Mouse (Mus musculus) c-Kit-positive CD71-positive TER-119-positive erythroid progenitor cells, embryonic 14.5 days (primary cell): ENCODE results near the gene 9330182L06Rik.

Experiments
- DNase-seq: peaks from one replicate; pipeline ENCODE4 v3.0.0-alpha.2; 2013; ENCODE audit warnings: low spot score

The 9330182L06Rik gene

GRCm38 (mm10) chr5:9361982-9362661, 96.2 kb downstream of the 9330182L06Rik start:
- DNase-seq: no peak

DNA sequence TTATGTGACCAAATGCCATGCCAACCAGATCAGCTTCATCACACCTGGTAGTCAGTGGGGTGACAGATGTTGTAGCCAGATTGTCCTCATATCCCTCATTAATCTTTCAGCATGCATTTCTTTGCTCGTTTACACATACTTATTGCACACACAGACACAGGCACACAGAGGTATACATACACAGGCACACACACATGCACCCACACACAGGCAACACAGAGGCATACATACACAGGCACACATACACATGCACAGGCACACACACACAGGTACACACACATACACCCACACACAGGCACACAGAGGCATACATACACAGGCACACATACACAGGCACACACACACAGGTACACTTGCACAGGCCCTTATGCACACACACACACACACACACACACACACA, 99.0 kb downstream of the 9330182L06Rik start:
- no peak for DNase-seq

DNA sequence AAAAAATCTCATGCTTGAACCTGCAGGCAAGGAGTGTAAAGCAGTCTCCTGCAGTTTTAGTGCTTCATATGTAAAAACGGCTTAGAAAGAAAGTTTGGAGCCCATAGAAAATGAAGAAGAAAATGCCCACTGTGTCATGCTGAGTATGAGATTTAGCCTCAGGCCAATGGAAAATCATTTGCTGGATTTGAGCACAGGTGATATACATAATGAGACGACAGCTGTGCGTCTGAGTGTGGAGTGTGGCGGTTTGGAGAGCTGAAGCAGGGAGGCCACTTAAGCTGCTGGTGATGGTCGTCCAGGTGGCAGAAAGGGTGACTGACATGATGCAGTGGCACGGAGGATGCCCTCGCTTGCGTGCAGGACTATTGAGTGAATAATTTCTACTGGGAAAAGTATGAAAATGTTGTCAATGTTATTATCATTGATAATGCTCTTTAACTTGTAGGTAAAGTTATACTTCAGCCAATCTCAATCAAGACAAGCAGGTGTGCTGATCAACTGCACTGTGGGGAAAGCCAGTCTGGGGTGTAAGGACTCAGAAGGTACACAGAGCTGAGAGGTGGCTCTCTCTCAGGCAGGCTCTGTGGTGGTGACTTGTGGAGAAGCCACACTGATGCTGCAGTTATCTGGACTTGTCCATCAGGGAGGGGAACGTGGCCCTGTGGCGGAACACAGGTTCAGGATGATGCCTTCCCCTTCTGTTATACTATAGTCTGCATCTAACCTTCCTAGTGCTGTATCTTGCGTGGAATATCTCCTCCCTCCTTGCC, 102.2 kb downstream of the 9330182L06Rik start:
- no peak for DNase-seq

GRCm38 (mm10) chr5:9371127-9371526, 105.2 kb downstream of the 9330182L06Rik start:
- no peak for DNase-seq

DNA sequence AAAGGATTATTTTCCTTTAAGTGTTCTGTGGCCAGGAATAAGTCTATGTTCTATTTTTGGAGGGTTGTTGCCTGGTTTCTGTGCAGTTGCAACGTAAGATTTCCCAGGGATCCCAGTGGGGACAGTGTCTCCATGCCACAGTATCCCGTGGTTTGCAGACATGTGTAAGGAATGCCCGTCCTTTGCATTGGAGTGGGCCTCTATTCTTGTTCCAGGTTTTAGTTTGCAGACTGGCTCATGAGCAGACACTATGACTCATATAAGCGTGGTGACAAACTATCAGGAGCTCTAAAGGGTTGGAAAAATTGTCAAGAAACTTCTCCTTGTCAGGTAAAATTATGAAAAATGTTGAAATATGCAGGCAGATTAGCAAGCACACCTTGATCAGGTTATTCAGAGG, 107.4 kb downstream of the 9330182L06Rik start:
- DNase-seq: no peak

- DNase-seq: no peak
Observed at GRCm38 (mm10) chr5:9389968-9390367, 124.0 kb downstream of the 9330182L06Rik start.

DNA sequence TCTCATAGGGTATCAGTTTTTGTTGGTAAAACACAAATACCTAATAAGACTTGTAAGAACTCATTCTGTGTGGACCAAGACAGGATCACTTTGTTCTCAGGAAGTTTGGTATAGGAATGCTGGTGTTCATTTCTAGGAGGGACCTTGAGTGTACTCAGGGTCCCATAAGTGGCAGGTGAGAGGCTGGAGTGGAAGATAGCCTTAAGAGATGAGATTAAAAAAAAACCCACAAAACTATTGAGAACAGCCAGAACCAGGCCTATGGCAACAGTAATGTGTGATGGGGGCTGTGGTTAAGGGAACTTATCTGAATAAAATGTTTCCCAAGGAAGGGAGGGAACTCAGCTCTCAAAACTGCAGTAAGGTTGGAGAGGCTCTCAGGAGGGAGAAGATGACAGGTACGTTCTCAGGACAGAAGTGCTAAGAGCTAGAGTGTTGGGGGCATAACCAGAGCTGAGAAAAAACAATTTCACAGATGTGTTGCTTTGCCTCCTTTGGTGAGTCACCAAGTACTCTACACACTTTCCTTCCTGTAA, 126.0 kb downstream of the 9330182L06Rik start:
- DNase-seq: no peak

GRCm38 (mm10) chr5:9417098-9417497, 151.2 kb downstream of the 9330182L06Rik start:
- no peak for DNase-seq

DNA sequence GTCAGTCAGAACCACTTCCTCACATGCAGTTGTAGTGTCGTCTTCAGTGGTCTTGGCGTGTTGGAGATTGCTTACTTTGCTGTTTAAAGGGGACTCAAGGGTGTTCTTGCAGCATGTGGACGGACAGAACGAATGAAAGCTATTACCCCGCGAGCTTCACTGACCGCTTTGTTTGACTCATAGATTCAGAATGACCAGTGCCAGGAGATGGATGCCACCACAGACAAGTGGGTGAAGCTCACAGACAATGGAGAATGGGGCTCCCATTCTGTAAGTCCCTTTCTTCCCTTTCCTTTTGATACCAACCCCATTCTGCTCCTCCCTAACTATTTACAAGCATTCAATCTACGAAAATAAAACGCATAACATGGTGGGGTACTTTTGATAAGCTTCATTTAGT, 151.9 kb downstream of the 9330182L06Rik start:
- DNase-seq: no peak

GRCm38 (mm10) chr5:9419964-9420363, 154.0 kb downstream of the 9330182L06Rik start:
- DNase-seq: no peak

GRCm38 (mm10) chr5:9424464-9424863, 158.5 kb downstream of the 9330182L06Rik start:
- no peak for DNase-seq

DNA sequence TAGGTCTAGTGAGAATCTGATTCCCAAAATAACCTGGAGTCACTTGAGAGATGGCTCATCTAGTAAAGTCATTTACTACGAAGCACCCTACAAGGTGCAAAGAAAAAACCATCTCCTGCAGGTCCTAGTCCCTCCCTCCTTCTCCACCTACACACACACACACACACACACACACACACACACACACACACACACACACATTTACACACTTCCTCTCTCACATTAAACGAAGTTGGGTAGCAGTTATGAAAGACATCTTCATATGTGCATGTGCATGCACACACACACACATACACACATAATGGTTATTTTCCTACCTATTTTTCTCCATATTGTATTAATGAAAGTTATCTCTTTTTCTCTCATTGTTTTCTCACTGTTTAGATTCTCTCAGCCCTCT, 161.2 kb downstream of the 9330182L06Rik start:
- no peak for DNase-seq

DNA sequence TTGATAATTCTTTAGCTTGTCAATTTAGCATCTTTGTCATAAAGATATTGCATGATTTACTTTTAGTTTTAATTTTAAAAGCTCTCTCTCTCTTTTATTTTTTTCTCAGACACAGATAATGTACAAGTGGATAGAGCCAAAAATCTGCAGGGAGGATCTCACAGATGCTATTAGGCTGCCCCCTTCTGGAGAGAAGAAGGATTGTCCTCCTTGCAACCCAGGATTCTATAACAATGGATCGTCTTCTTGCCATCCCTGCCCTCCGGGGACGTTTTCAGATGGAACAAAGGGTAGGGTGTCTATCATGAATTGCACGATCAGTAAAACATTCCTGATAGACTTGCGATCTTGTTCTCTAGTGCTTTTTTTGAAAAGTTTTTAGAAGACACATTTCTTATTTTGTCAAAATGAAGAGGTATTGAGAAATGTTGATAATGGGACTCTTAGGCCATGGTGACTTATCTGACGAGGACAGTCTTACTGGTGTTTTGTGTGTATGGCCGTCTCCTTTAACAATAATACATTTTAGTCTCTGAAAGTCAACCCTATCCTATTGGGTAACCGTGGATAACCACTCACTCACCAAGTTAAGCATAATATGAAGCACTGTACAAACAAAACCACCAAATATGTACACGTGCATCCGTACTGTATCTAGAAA, 161.8 kb downstream of the 9330182L06Rik start:
- DNase-seq: peak; percentile 5

DNA sequence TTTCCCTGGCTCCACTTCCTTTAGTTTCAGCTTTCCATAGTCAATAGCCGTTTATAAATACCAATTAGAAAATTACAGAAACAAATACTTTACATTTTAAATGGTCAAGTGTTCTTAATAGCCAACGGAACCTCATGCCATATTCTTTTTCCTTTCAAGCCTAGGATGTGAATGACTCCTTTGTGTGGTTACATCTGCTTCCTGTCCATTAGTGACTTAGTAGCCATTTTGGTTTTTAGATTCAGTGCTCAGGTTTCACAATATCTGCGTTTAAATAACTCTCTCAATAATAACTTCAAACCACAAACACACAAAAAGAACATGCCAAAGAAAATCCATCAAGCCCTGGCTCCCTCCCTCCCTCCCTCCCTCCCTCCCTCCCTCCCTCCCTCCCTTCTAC, 162.8 kb downstream of the 9330182L06Rik start:
- DNase-seq: no peak

DNA sequence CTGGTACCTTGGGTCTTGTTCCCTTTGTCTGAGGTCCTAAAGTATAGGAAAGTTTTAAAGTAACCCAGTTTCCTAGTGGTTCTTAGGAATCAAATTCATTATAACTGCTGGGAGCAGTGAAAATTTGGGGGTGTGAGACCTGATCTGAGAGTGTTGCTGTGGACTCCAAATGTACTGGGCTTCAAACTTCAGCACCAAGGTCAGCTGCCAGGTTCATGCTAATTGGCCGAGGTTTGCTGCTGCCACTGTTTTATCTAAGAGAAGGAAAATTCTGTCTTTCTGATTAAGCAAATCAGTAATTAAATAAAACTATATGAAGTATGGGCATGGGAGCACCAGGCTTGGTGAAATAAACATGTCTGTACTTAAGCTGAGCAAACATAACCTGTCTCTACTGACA, 180.2 kb downstream of the 9330182L06Rik start:
- no peak for DNase-seq

DNA sequence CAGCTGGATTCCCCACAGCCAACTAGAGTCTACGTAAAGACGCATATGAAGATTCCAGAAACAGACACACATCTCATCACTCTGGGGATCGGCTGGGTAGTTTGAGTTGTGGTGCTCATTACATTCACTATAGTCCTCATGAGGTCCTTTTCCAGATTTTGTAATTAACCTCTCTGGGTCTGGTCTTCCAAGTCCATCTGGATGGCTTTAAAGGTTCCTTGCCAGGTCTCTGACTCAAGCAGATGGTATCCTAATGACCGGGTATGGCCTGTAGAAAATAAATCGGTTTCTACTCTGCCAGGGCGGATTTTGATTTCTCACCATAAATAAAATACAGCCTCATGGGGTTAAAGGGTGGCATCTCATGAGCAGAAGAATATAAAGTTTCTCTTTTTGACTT, 183.0 kb downstream of the 9330182L06Rik start:
- DNase-seq: no peak

DNA sequence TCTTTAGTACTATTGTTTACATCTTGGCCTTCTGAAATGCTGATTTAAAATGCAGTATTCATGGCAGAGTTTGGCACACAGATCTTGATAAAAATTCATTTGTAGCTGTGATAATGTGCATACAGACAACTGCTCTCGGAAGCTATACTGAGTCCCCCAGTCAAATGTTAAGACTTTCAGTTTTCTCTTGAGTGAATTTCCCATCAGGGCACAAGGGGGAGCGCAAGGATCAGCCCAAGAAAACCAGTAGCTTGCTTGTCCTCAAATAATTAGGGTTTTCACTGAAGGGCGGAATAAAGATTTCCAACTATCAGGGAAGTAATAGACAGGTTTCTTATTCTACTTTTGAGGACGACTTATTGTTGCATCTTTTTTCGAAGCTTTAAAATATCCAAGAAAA, 183.7 kb downstream of the 9330182L06Rik start:
- no peak for DNase-seq

GRCm38 (mm10) chr5:9453298-9453697, 187.4 kb downstream of the 9330182L06Rik start:
- no peak for DNase-seq

DNA sequence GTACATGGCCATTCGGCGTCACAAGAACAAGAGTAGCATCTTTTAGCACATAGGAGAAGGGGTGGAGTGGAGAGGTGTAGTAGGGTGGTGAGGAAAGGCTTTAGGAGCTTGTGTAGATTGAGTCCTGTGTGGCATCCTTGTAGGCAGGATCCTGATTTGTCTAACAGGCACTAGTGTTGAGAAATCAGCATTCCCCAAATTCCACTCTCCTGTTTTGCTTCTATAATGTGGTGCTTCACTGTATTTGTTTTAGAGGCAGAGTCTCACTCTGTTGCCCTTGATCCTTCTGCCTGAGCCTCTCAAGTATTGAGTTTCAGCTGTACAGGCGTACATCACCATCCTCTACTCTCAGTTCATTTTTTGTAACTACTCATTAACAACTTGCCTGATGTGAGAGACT, 211.7 kb downstream of the 9330182L06Rik start:
- DNase-seq: no peak

- no peak for DNase-seq
Observed at GRCm38 (mm10) chr5:9495456-9495855, 229.5 kb downstream of the 9330182L06Rik start.

DNA sequence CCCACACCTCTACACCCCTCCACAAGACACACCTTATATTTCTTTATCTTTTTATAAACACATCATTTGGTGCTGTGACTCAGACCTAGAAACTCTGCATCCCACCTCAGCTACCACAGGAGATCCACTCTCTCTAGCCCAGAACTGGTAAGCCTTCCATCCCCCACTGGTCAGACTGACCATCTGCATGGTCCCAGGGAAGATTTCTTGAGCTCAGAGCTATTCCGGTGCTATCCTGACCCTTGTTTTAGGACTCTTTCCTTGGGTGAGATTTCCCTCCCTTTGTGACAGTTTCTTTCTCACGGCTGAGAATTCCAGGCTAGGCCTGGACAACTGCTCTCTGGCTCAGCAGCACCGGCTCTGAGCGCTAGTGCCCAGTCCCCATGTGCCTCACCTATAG, 231.3 kb downstream of the 9330182L06Rik start:
- no peak for DNase-seq

- no peak for DNase-seq
Observed at GRCm38 (mm10) chr5:9511027-9511426, 245.1 kb downstream of the 9330182L06Rik start.

- DNase-seq: no peak
Observed at GRCm38 (mm10) chr5:9525507-9525906, 259.6 kb downstream of the 9330182L06Rik start.
